Mouse (Mus musculus) hindbrain, postnatal 0 days (tissue): ENCODE data around the gene 3110021N24Rik. TPM values are rescaled to one million over a fixed set of nuclear protein-coding genes. Genes with fewer than 3 reads are reported as not detected.

Source experiments
- ATAC-seq: fragments of 200-750 bp; cut with Nextera tagmentation; 2 replicates; pipeline ENCODE4 v1.8.0; 2017; ENCODE audit warnings: mild to moderate bottlenecking, moderate TSS enrichment, moderate library complexity
- DNase-seq: peaks from one replicate; pipeline ENCODE4 v3.0.0-alpha.2; 2015; ENCODE audit warnings: low spot score
- H3K27ac ChIP-seq: fragments of 300-500 bp; sonication (generic); 2 replicates; pipeline ENCODE4 v1.5.1; 2014; ENCODE audit warnings: mild to moderate bottlenecking
- H3K27me3 ChIP-seq: fragments of 300-500 bp; sonication (generic); 2 replicates; pipeline ENCODE4 v1.6.1; 2014; ENCODE audit warnings: low read length, mixed read lengths; ENCODE audit not compliant: insufficient read depth
- H3K36me3 ChIP-seq: fragments of 300-500 bp; sonication (generic); 2 replicates; pipeline ENCODE4 v1.6.1; 2014; ENCODE audit warnings: low read length, mixed read lengths; ENCODE audit not compliant: insufficient read depth
- H3K4me1 ChIP-seq: fragments of 300-500 bp; sonication (generic); 2 replicates; pipeline ENCODE4 v1.6.1; 2014; ENCODE audit warnings: antibody characterized with exemption, low read length, mixed read lengths; ENCODE audit not compliant: insufficient read depth
- H3K4me2 ChIP-seq: fragments of 300-500 bp; sonication (generic); 2 replicates; pipeline ENCODE4 v1.6.1; 2014; ENCODE audit warnings: low read depth, mild to moderate bottlenecking, low read length, moderate library complexity, mixed read lengths
- H3K4me3 ChIP-seq: fragments of 300-500 bp; sonication (generic); 2 replicates; pipeline ENCODE4 v1.5.1; 2014; ENCODE audit warnings: low read length
- H3K9ac ChIP-seq: fragments of 300-500 bp; sonication (generic); replicated peaks from 2 replicates; pipeline ENCODE4 v1.6.1; 2014; ENCODE audit warnings: mild to moderate bottlenecking, low read length, moderate library complexity, mixed read lengths
- H3K9me3 ChIP-seq: fragments of 300-500 bp; sonication (generic); 2 replicates; pipeline ENCODE4 v1.6.1; 2016; ENCODE audit warnings: low read length, mixed read lengths
- CTCF ChIP-seq: IDR thresholded peaks from 2 replicates; pipeline ENCODE4 v1.5.1; 2016; ENCODE audit warnings: antibody characterized with exemption, control low read depth, low read depth
- WGBS: fragments of 180-500 bp; shearing (Covaris S2); extraction: QIAGEN DNeasy Blood & Tissue Kit; methylation state at CpG from one replicate; pipeline ENCODE4 v1.1.7; 2014; 5-methylcytosine and 5-hydroxymethylcytosine counted together
- polyA plus RNA-seq: library from polyadenylated mRNA; unstranded; fragments of >200 nt; fragmentation: Nextera tagmentation; extraction: Ambion mirVana; gene quantifications from 2 replicates; pipeline ENCODE4 v1.2.1, GENCODE M21; 2015
- total RNA-seq: library from RNA; depleted of rRNA; stranded (reverse); fragments of >200 nt; gene quantifications from 2 replicates; pipeline ENCODE4 v1.2.3, GENCODE M21; 2014

The 3110021N24Rik gene
- total and polyA plus RNA-seq, 2 experiments from 2014 or later, result 0.47 to 2.4 TPM

DNA sequence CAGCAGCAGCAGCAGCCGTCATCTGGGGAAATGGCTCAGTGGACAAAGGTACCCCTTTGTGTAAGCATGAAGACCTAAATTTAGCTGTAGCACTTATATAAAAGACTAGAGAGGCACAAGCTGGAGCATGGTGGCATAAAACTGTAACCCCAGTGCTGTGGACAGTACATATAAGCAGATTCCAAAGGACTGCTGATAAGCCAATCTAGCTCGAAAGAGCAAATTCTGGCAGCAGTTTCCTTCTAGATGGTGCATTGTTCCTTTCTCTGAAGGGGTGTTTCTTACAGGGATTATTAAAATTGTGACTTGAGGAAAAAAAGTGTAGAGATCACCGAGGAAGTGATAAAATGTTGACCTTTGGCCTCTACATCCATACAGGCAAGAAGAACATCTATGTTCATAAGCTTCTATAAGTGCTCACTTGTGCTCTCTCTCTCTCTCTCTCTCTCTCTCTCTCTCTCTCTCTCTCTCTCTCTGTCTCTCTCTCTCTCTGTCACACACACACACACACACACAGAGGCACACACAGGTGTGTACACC lies 1.9 kb downstream of the 3110021N24Rik start:
- Histone ChIP-seq H3K4me3 (no peak overlapping the region), H3K4me1 (no peaks in the 10 kb centered on the region), H3K4me2 (no peak overlapping the region), H3K9ac (no peak overlapping the region), H3K27me3 (no peaks in the 10 kb centered on the region), H3K9me3 (no peaks in the 10 kb centered on the region), H3K36me3 (peaks cover 4% of the 10 kb centered on the region; the same call in 1 of the 2 replicates), H3K27ac (no peak overlapping the region)
- TF ChIP-seq CTCF, result no peak
- 90% methylated on average over 3 of the region's 3 CpGs for WGBS
- ATAC-seq, result no peak
- DNase-seq, result no peak

DNA sequence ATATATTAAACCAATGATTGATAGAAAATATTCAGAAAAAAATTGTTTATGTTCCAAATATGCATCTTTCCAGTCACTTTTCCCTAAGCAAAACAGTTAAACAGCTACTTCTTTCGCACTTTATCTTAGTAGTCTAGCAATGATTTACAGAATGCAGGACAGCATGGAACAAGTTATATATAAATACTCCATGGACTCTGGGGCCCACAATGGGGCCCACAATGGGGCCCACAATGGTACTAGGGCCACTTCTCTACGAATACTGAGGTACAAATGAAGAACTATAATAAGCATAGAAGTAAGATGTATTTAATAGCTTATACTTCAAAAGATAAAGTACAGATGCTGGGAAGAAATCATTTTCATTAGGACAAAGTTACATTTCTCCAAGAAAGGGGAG lies 4.7 kb downstream of the 3110021N24Rik start:
- WGBS, result 92% methylated on average over 2 of the region's 2 CpGs
- H3K4me3 ChIP-seq, result no peak overlapping the region
- no peak for DNase-seq
- no peak overlapping the region for H3K4me2 ChIP-seq
- H3K27me3 ChIP-seq, result no peaks in the 10 kb centered on the region
- peaks cover 4% of the 10 kb centered on the region; the same call in 1 of the 2 replicates for H3K36me3 ChIP-seq
- H3K9ac ChIP-seq, result no peak overlapping the region
- TF ChIP-seq CTCF, result no peak
- no peak overlapping the region for H3K27ac ChIP-seq
- no peaks in the 10 kb centered on the region for H3K9me3 ChIP-seq
- no peaks in the 10 kb centered on the region for H3K4me1 ChIP-seq
- no peak for ATAC-seq

DNA sequence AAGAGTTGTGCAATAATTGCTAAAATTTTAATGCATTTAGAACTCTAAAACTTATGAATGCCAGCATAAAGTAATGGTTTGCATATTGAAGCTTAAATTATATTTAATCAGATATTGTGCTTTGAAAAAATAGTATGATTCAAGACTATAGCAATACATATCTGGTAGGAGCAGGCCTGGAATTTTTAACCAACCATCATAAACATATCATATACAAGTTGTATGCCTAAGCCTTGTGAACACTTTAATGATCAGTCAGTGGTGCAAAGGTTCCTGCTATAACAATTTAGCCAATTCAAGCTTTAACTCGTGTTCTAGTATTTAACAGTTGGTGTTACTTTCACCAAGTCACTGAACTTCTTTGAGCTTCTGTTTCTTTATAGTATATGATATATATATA lies 11.0 kb downstream of the 3110021N24Rik start:
- no peak for TF ChIP-seq CTCF
- Histone ChIP-seq H3K4me3 (no peak overlapping the region), H3K27ac (no peak overlapping the region), H3K27me3 (no peaks in the 10 kb centered on the region), H3K9ac (no peak overlapping the region), H3K9me3 (no peaks in the 10 kb centered on the region), H3K4me2 (no peak overlapping the region), H3K36me3 (peaks cover 3% of the 10 kb centered on the region; the same call in 1 of the 2 replicates), H3K4me1 (no peaks in the 10 kb centered on the region)
- no peak for DNase-seq
- no peak for ATAC-seq
- WGBS, result 85% methylated on average over 1 of the region's 1 CpGs

DNA sequence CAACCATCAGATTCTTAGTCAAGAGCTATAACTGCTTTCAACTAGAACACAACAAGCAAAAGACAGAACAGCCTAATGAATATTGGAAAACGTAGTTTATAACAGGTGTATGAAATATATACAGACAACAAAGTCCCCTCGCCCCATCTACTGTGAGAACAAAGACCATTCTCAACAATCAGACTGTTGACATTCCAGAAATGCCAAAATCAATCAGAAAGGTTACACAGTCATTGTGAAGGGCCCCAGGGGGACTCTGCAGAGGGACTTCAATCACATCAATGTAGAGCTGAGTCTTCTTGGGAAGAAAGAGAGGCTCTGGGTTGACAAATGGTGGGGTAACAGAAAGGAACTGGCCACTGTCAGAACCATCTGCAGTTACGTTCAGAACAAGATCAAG lies 12.1 kb downstream of the 3110021N24Rik start:
- no peak for DNase-seq
- Histone ChIP-seq H3K4me1 (no peaks in the 10 kb centered on the region), H3K27me3 (no peaks in the 10 kb centered on the region), H3K4me2 (no peak overlapping the region), H3K36me3 (no peaks in the 10 kb centered on the region), H3K27ac (no peak overlapping the region), H3K9ac (no peak overlapping the region), H3K9me3 (no peaks in the 10 kb centered on the region), H3K4me3 (no peak overlapping the region)
- WGBS, result 38% methylated on average over 3 of the region's 3 CpGs
- TF ChIP-seq CTCF, result no peak
- no peak for ATAC-seq

DNA sequence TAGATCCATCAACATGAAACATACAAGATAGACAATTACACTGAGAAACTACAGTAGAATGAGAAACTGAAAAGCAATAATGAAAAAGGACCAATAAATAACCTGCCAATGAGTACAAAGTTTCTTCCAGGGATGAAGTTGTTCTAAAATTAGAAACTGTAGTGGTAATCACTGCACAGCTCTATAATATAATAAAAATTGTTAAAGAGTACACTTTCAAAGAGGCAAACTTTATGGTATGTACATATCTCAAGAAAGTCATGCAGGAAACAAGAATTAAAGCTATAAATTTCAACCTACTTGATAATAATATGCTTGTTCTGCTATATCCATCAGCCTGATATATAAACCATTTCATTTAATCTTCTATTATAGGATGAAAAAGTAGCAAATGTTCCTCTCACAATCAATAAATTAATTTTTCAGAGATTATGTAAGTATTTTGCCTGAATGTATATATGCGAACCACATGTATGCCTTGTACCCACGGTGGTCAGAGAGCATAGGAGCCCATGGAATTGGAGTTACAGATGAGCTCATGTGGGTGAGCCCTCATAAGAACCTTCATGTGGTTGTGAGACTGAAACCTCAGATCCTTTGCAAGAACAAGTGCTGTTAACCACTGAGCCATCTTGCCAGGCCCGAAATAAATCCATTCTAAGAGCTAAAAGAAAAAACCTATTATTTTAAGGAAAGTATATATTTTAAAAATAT lies 26.9 kb downstream of the 3110021N24Rik start:
- H3K9ac ChIP-seq, result no peak overlapping the region
- ATAC-seq (no peak), DNase-seq (no peak)
- H3K36me3 ChIP-seq, result no peaks in the 10 kb centered on the region
- H3K9me3 ChIP-seq, result no peaks in the 10 kb centered on the region
- H3K27ac ChIP-seq, result no peak overlapping the region
- 93% methylated on average over 3 of the region's 3 CpGs for WGBS
- no peaks in the 10 kb centered on the region for H3K27me3 ChIP-seq
- H3K4me2 ChIP-seq, result no peak overlapping the region
- no peak overlapping the region for H3K4me3 ChIP-seq
- H3K4me1 ChIP-seq, result no peaks in the 10 kb centered on the region
- no peak for TF ChIP-seq CTCF

DNA sequence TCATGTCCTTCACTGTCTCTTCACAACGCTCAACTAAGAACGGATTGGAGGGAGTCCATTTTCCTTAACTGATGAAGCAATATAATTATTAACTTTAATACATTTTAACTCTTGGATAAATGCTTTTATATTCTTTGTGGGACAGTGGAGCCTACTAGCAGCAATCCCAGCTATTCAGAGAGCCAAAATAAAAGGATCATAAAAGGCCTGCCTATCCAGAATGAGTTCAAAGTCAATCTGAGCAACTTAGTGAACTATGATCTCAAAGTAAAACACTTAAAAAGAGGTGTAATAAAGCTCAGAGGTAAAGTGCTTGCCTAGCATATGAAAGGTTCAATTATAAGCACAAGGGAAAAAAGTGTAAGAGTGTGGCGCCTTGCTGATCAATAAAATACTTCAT lies 40.1 kb downstream of the 3110021N24Rik start:
- TF ChIP-seq CTCF, result no peak
- H3K4me2 ChIP-seq, result no peak overlapping the region
- H3K27me3 ChIP-seq, result no peaks in the 10 kb centered on the region
- DNase-seq (no peak), ATAC-seq (no peak)
- H3K4me3 ChIP-seq, result no peak overlapping the region
- H3K9ac ChIP-seq, result no peak overlapping the region
- no peaks in the 10 kb centered on the region for H3K9me3 ChIP-seq
- WGBS, result 97% methylated on average over 3 of the region's 3 CpGs
- H3K4me1 ChIP-seq, result no peaks in the 10 kb centered on the region
- H3K27ac ChIP-seq, result no peak overlapping the region
- H3K36me3 ChIP-seq, result no peaks in the 10 kb centered on the region

DNA sequence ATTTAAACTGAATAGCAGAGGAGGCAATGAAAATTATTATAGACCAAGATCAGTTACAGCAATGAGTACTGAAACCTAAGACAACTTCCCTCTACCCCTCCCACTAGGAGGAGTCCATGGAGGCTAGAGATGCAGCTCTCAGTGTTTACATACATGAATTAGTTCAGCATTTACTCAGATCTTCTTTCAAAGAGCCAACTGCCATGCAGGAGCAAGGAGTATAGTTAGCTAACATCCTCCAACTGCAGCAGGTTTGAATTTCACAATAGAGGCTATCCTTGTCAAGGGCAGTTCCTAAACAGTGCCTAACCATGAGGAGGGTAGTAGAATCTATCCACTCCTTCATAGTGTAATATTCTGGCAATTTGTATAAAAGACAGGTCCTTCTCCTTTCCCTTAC lies 49.1 kb downstream of the 3110021N24Rik start:
- H3K4me1 ChIP-seq, result no peaks in the 10 kb centered on the region
- no peaks in the 10 kb centered on the region for H3K9me3 ChIP-seq
- DNase-seq (no peak), ATAC-seq (no peak)
- no peak overlapping the region for H3K4me3 ChIP-seq
- no peak for TF ChIP-seq CTCF
- H3K4me2 ChIP-seq, result no peak overlapping the region
- H3K27ac ChIP-seq, result no peak overlapping the region
- no peak overlapping the region for H3K9ac ChIP-seq
- no peaks in the 10 kb centered on the region for H3K27me3 ChIP-seq
- H3K36me3 ChIP-seq, result no peaks in the 10 kb centered on the region
